Mouse (Mus musculus): ENCODE results near the gene Olfr1360.

Olfr1360 gene

DNA sequence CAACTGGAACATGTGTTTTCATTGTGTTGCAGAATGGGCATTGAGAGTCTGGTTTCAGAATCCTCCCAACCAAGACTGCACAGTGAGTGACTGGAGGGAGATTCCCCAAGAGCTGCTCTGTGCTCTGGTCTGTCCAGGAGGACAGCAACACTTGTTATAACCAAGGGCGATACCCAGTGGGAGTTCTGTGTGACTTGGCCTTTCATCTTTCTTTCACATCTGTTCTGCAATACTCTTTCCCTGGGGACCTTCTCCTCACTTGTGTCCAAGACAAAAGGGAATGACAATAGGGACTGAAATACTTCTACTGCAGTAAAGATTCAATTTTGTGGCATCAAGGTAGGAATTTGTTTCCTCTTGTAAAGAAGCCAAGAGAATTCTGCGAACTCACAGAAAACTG, 34.8 kb downstream of the Olfr1360 start, which contains the start of gene Olfr11:
TSS of gene Olfr11 (minus strand) at position 101 of the 400 bp plus-strand sequence.
- no peak for DNase-seq (ENCODE audit: low spot score)

Data from testis, postnatal 10 days (tissue).